Mouse (Mus musculus): ENCODE data around the gene Zfp683.

- TF ChIP-seq CTCF (IDR thresholded peaks at IDR 0.05; ENCODE audit: extremely low read depth, insufficient read depth, insufficient read length, insufficient replicate concordance) (no peak), POLR2A (IDR thresholded peaks at IDR 0.05; ENCODE audit: low read depth, low read length) (no peak)
Measured at GRCm38 (mm10) chr4:134041317-134042123, 12.1 kb upstream of the Zfp683 start.

Measured in spleen, adult 2 months (tissue).